In genomic region chr1:186585571-186586164, GRCm38 (mm10) we compare ENCODE assay signal across 21 mouse cellular contexts.
DNase-seq lines count a peak whose midpoint lies in the region; ATAC-seq lines count a peak whose summit lies in the region.
"Had no signal": no experiment of that assay in that cellular context is flagged by ENCODE, and none has a peak within 500 bp of the region (broad histone marks: within the 10 kb centered on the region; RNA-seq: fewer than 3 reads in every experiment).

No protein-coding gene starts in this region.

- no peaks in the 10 kb centered on the region for H3K9me3 ChIP-seq in heart, embryonic 15.5 days (replicated peaks)
- no peaks in the 10 kb centered on the region for H3K9me3 ChIP-seq in heart, embryonic 16.5 days (replicated peaks; ENCODE audit: control insufficient read depth, low read length)
- H3K9me3 ChIP-seq: hindbrain, embryonic 12.5 days; liver, embryonic 12.5 days; midbrain, embryonic 12.5 days; neural tube, embryonic 13.5 days had no signal

- no peaks in the 10 kb centered on the region for H3K36me3 ChIP-seq in heart, embryonic 15.5 days
- H3K36me3 ChIP-seq in heart, embryonic 16.5 days (ENCODE audit: control insufficient read depth, insufficient read depth) = no peaks in the 10 kb centered on the region
- H3K36me3 ChIP-seq: hindbrain, embryonic 12.5 days; liver, embryonic 12.5 days; midbrain, embryonic 12.5 days; neural tube, embryonic 13.5 days had no signal

- H3K4me1 ChIP-seq in heart, embryonic 15.5 days (replicated peaks) = peaks cover 48% of the 10 kb centered on the region
- peaks cover 36% of the 10 kb centered on the region for H3K4me1 ChIP-seq in heart, embryonic 16.5 days (ENCODE audit: control insufficient read depth, insufficient read depth, low read length)
- H3K4me1 ChIP-seq: hindbrain, embryonic 12.5 days; liver, embryonic 12.5 days; midbrain, embryonic 12.5 days; neural tube, embryonic 13.5 days had no signal

- intact Hi-C loops in heart, postnatal 36 days (cut with DNase I) = no loop called here
- intact Hi-C loops in heart, postnatal 10 days (cut with DNase I) = no loop called here

- no peak for ATAC-seq in heart, embryonic 15.5 days (replicated peaks; ENCODE audit: insufficient number of reproducible peaks, insufficient read depth, low FRiP score, low read depth)
- ATAC-seq in heart, embryonic 16.5 days (replicated peaks; ENCODE audit: extremely low read depth, insufficient read depth, low FRiP score) = no peak
- ATAC-seq: forebrain, embryonic 14.5 days; liver, embryonic 12.5 days had no signal

- WGBS in heart, embryonic 15.5 days = 48% methylated on average over 2 of the region's 2 CpGs
- WGBS in heart, embryonic 16.5 days = 45% methylated on average over 2 of the region's 2 CpGs

- peak overlapping the region; percentile 83 for H3K27ac ChIP-seq in heart, embryonic 15.5 days
- H3K27ac ChIP-seq in heart, embryonic 16.5 days (ENCODE audit: low read length) = peak overlapping the region; percentile 83
- H3K27ac ChIP-seq: hindbrain, embryonic 12.5 days; liver, embryonic 12.5 days; midbrain, embryonic 12.5 days; neural tube, embryonic 13.5 days had no signal

- no peaks in the 10 kb centered on the region for H3K27me3 ChIP-seq in heart, embryonic 15.5 days
- no peaks in the 10 kb centered on the region for H3K27me3 ChIP-seq in heart, embryonic 16.5 days (ENCODE audit: control insufficient read depth, insufficient read depth, low read length)
- H3K27me3 ChIP-seq: hindbrain, embryonic 12.5 days; liver, embryonic 12.5 days; midbrain, embryonic 12.5 days; neural tube, embryonic 13.5 days had no signal

- no peak overlapping the region for H3K4me2 ChIP-seq in heart, embryonic 15.5 days
- H3K4me2 ChIP-seq in heart, embryonic 16.5 days (ENCODE audit: low read depth, low read length) = no peak overlapping the region
- H3K4me2 ChIP-seq: hindbrain, embryonic 12.5 days; liver, embryonic 12.5 days; lung, embryonic 14.5 days; midbrain, embryonic 12.5 days; neural tube, embryonic 13.5 days had no signal

- H3K9ac ChIP-seq in heart, embryonic 15.5 days = no peak overlapping the region
- no peak overlapping the region for H3K9ac ChIP-seq in heart, embryonic 16.5 days (ENCODE audit: low read length)
- H3K9ac ChIP-seq: hindbrain, embryonic 12.5 days; liver, embryonic 12.5 days; lung, embryonic 14.5 days; midbrain, embryonic 12.5 days; neural tube, embryonic 13.5 days had no signal

- H3K4me3 ChIP-seq in heart, embryonic 15.5 days = no peak overlapping the region
- H3K4me3 ChIP-seq in heart, embryonic 16.5 days (ENCODE audit: low read length) = no peak overlapping the region
- H3K4me3 ChIP-seq: erythroblast, embryonic 14.5 days; hindbrain, embryonic 12.5 days; liver, embryonic 12.5 days; midbrain, embryonic 12.5 days; neural tube, embryonic 13.5 days had no signal

- DNase-seq in heart, adult 11 months = peak; percentile 65
- DNase-seq in heart, postnatal 36 days = no peak
- DNase-seq in heart, postnatal 10 days = no peak
- DNase-seq in spleen, adult 12 weeks (ENCODE audit: low spot score) = no peak
- no peak for DNase-seq in spleen, postnatal 14 days (ENCODE audit: low spot score in 2 of 2)
- DNase-seq: adrenal gland, adult 2 months; cerebellum, adult 8-10 months; gastrocnemius, postnatal 25 days; kidney, adult 2 months; kidney, postnatal 25 days; lung, embryonic 14.5 days; right cerebral cortex, adult 18-20 months; thymus, postnatal 14 days had no signal
